Mouse (Mus musculus): ENCODE measurements around the gene Mrpl40.
A peak's percentile ranks its signal among the peaks of the same experiment; 100 is the strongest.
"Not testable (repeated sequence)": the region's sequence is repeated elsewhere in the genome, so short reads cannot be mapped to it uniquely, and the experiment has no call there.

Mrpl40 gene

GRCm38 (mm10) chr16:18876442-18877308 lies at the start of gene Mrpl40, which contains the start of gene Hira:
Gene Mrpl40 (minus strand): TSS chr16:18876862.
Gene Hira (plus strand): TSS chr16:18877037.
- peak; percentile 91 to 92 for DNase-seq (ENCODE audit: low read depth in 2 of 2, low spot score in 2 of 2)

GRCm38 (mm10) chr16:18921771-18922170 lies 45.1 kb upstream of the Mrpl40 start:
- DNase-seq (ENCODE audit: low read depth in 2 of 2, low spot score in 2 of 2): no peak

GRCm38 (mm10) chr16:18916064-18916463 lies 39.4 kb upstream of the Mrpl40 start:
- no peak for DNase-seq (ENCODE audit: low read depth in 2 of 2, low spot score in 2 of 2)

GRCm38 (mm10) chr16:18905648-18906047 lies 29.0 kb upstream of the Mrpl40 start:
- no peak for DNase-seq (ENCODE audit: low read depth in 2 of 2, low spot score in 2 of 2)

- no peak for DNase-seq (ENCODE audit: low read depth in 2 of 2, low spot score in 2 of 2)
These were observed 19.8 kb upstream of the Mrpl40 start for GRCm38 (mm10) chr16:18896429-18896828.

- no peak for DNase-seq (ENCODE audit: low read depth in 2 of 2, low spot score in 2 of 2)
These were observed 18.6 kb upstream of the Mrpl40 start for GRCm38 (mm10) chr16:18895249-18895648.

GRCm38 (mm10) chr16:18893840-18894372 lies 17.2 kb upstream of the Mrpl40 start:
- no peak for DNase-seq (ENCODE audit: low read depth in 2 of 2, low spot score in 2 of 2)

- no peak for DNase-seq (ENCODE audit: low read depth in 2 of 2, low spot score in 2 of 2)
These were observed 7.4 kb upstream of the Mrpl40 start for GRCm38 (mm10) chr16:18884044-18884443.

GRCm38 (mm10) chr16:18878091-18878720 lies 1.5 kb upstream of the Mrpl40 start:
- DNase-seq (ENCODE audit: low read depth in 2 of 2, low spot score in 2 of 2): no peak

- peak; percentile 54 to 66 for DNase-seq (ENCODE audit: low read depth in 2 of 2, low spot score in 2 of 2)
These were observed 876 bp upstream of the Mrpl40 start for GRCm38 (mm10) chr16:18877386-18878090.

GRCm38 (mm10) chr16:18876091-18876441 lies 596 bp downstream of the Mrpl40 start:
- no peak for DNase-seq (ENCODE audit: low read depth in 2 of 2, low spot score in 2 of 2)

- DNase-seq (ENCODE audit: low read depth in 2 of 2, low spot score in 2 of 2): not testable (repeated sequence)
These were observed 6.2 kb downstream of the Mrpl40 start for GRCm38 (mm10) chr16:18870495-18870894.

- no peak for DNase-seq (ENCODE audit: low read depth in 2 of 2, low spot score in 2 of 2)
These were observed 16.5 kb downstream of the Mrpl40 start for GRCm38 (mm10) chr16:18860186-18860585.

GRCm38 (mm10) chr16:18858551-18858950 lies 18.1 kb downstream of the Mrpl40 start:
- DNase-seq (ENCODE audit: low read depth in 2 of 2, low spot score in 2 of 2): peak; percentile 31 to 64

GRCm38 (mm10) chr16:18849521-18850190 lies 27.0 kb downstream of the Mrpl40 start:
- not testable (repeated sequence) for DNase-seq (ENCODE audit: low read depth in 2 of 2, low spot score in 2 of 2)

GRCm38 (mm10) chr16:18846301-18846820 lies 30.3 kb downstream of the Mrpl40 start:
- DNase-seq (ENCODE audit: low read depth in 2 of 2, low spot score in 2 of 2): no peak

- no peak for DNase-seq (ENCODE audit: low read depth in 2 of 2, low spot score in 2 of 2)
These were observed 38.3 kb downstream of the Mrpl40 start for GRCm38 (mm10) chr16:18838346-18838745.

- peak; percentile 82 to 85 for DNase-seq (ENCODE audit: low read depth in 2 of 2, low spot score in 2 of 2)
These were observed 40.0 kb downstream of the Mrpl40 start, which contains the start of the genes 2510002D24Rik and Gm28539 for GRCm38 (mm10) chr16:18836468-18837208. Gene 2510002D24Rik (plus strand): TSS chr16:18836578. Gene Gm28539 (plus strand): TSS chr16:18836584.

- no peak for DNase-seq (ENCODE audit: low read depth in 2 of 2, low spot score in 2 of 2)
These were observed 40.6 kb downstream of the Mrpl40 start for GRCm38 (mm10) chr16:18836073-18836467.

GRCm38 (mm10) chr16:18833486-18833885 lies 43.2 kb downstream of the Mrpl40 start:
- no peak for DNase-seq (ENCODE audit: low read depth in 2 of 2, low spot score in 2 of 2)
